ENCODE assay signal across 12 mouse cellular contexts in the genomic region with DNA sequence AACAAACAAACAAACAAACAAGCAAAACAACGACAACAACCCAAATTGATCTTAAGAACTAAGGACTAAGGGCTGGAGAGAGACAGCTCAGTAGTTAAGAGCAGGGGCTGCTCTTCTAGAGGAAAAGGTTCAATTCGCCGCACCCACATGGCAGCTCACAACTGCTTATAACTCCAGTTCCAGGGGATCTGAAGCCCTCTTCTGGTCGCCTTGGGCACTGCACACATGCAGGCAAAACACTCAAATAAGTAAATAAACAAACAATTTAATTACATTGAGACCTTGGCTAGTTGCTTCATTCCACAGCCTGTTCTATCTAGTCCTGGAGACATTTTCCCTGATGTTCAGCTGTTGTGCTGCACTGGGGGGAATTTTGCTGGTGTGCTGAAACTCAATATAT. TPM values are rescaled to one million over a fixed set of nuclear protein-coding genes. Genes with fewer than 3 reads are reported as not detected.
A peak's percentile ranks its signal among the peaks of the same experiment; 100 is the strongest.
DNase-seq lines count a peak whose midpoint lies in the region; ATAC-seq lines count a peak whose summit lies in the region.
"Had no signal": no experiment of that assay in that cellular context is flagged by ENCODE, and none has a peak within 500 bp of the region (broad histone marks: within the 10 kb centered on the region; RNA-seq: fewer than 3 reads in every experiment).

No protein-coding gene starts in this region.

- DNase-seq in kidney, postnatal 4 days: peak; percentile 50 to 53
- DNase-seq in kidney, adult 11 months: no peak
- peak; percentile 55 to 64 for DNase-seq in B cell, adult 2 months
- peak; percentile 60 for DNase-seq in MEL-GATA-1-ER (ENCODE audit: extremely low read depth, low read depth)
- no peak for DNase-seq in heart, adult 8-10 months (ENCODE audit: low spot score)
- DNase-seq in cerebellum, postnatal 14 days: no peak
- DNase-seq: cerebellum, adult 9-11 months; left cerebral cortex, postnatal 4 days had no signal

- ATAC-seq in megakaryocyte progenitor cell, adult 5-6 weeks (replicated peaks; ENCODE audit: poor library complexity): peak; percentile 68
- no peak for ATAC-seq in inflammation-experienced regulatory T-cells, adult 6 months

RNA-seq across cellular contexts. Expression of gene Slc34a1, which starts 5.1 kb away (rescaled TPM):
- total RNA-seq in megakaryocyte progenitor cell, adult 5-6 weeks (2015): 0.12 and 0.95 TPM in 2 replicates
- 0.08 and 1.1 TPM in 2 replicates for total RNA-seq in megakaryocyte progenitor cell, adult 5-6 weeks (2017)
- total RNA-seq in heart, adult 8-10 months (2022): not detected
- polyA plus RNA-seq in inflammation-experienced regulatory T-cells, adult 6 months (2017; shearing (Covaris generic)): under 1 TPM in 1 of 3 experiments, not detected in 2; 0.20 TPM
- polyA plus RNA-seq: heart, embryonic 10.5 days had no signal

RNA-seq across cellular contexts. Expression of gene Pfn3, which starts 22.1 kb away (rescaled TPM):
- total RNA-seq in megakaryocyte progenitor cell, adult 5-6 weeks (2015): not detected in 2 replicates
- not detected in 2 replicates for total RNA-seq in megakaryocyte progenitor cell, adult 5-6 weeks (2017)
- not detected for total RNA-seq in heart, adult 8-10 months (2022)
- not detected for polyA plus RNA-seq in inflammation-experienced regulatory T-cells, adult 6 months (2017; shearing (Covaris generic))
- polyA plus RNA-seq: heart, embryonic 10.5 days; stomach, embryonic 15.5 days had no signal

RNA-seq across cellular contexts. Expression of gene Rgs14, which starts 23.4 kb away (rescaled TPM):
- 11.5 and 12.6 TPM in 2 replicates for total RNA-seq in megakaryocyte progenitor cell, adult 5-6 weeks (2015)
- total RNA-seq in megakaryocyte progenitor cell, adult 5-6 weeks (2017): 9.7 and 17.4 TPM in 2 replicates
- total RNA-seq in heart, adult 8-10 months (2022): under 1 TPM; 0.19 to 0.80 (median 0.41) TPM
- polyA plus RNA-seq in inflammation-experienced regulatory T-cells, adult 6 months (2017; shearing (Covaris generic)): 10 to 100 TPM; 61.5 to 73.9 (median 62.9) TPM

RNA-seq across cellular contexts. Expression of gene Lman2, which starts 30.4 kb away (rescaled TPM):
- total RNA-seq in megakaryocyte progenitor cell, adult 5-6 weeks (2015): 86.8 and 102 TPM in 2 replicates
- 126 and 131 TPM in 2 replicates for total RNA-seq in megakaryocyte progenitor cell, adult 5-6 weeks (2017)
- total RNA-seq in heart, adult 8-10 months (2022): 10 to 100 TPM; 50.1 to 52.8 (median 51.7) TPM
- polyA plus RNA-seq in inflammation-experienced regulatory T-cells, adult 6 months (2017; shearing (Covaris generic)): 10 to 100 TPM; 43.9 to 62.8 (median 60.7) TPM

RNA-seq across cellular contexts. Expression of gene F12, which starts 33.7 kb away (rescaled TPM):
- total RNA-seq in megakaryocyte progenitor cell, adult 5-6 weeks (2015): not detected in 2 replicates
- not detected in 2 replicates for total RNA-seq in megakaryocyte progenitor cell, adult 5-6 weeks (2017)
- not detected for total RNA-seq in heart, adult 8-10 months (2022)
- under 1 TPM in 1 of 3 experiments, not detected in 2; 0.24 TPM for polyA plus RNA-seq in inflammation-experienced regulatory T-cells, adult 6 months (2017; shearing (Covaris generic))

Comparison
In these comparisons a context has a peak if more than half of its experiments do, and no peak if none do; other contexts are left out.
1. DNase-seq: peak in kidney, postnatal 4 days (2 of 2), B cell, adult 2 months (2 of 2) and MEL-GATA-1-ER (single experiment); none in kidney, adult 11 months (single experiment), heart, adult 8-10 months (single experiment) and cerebellum, postnatal 14 days (0 of 2).
2. RNA of gene Rgs14, which starts 23.4 kb away (total RNA-seq): 9.7 to 17.4 TPM in megakaryocyte progenitor cell, adult 5-6 weeks; 0.19 to 0.80 TPM in heart, adult 8-10 months; every median in the first group is over 4 times any median in the second.